Mouse (Mus musculus) right cerebral cortex, postnatal 4 days (tissue): ENCODE data around the gene Rnf135.
"Not testable (repeated sequence)": the region's sequence is repeated elsewhere in the genome, so short reads cannot be mapped to it uniquely, and the experiment has no call there.

ENCODE experiments used
- DNase-seq: peaks from one replicate; pipeline ENCODE4 v3.0.0-alpha.2; 2022

The Rnf135 gene

DNA sequence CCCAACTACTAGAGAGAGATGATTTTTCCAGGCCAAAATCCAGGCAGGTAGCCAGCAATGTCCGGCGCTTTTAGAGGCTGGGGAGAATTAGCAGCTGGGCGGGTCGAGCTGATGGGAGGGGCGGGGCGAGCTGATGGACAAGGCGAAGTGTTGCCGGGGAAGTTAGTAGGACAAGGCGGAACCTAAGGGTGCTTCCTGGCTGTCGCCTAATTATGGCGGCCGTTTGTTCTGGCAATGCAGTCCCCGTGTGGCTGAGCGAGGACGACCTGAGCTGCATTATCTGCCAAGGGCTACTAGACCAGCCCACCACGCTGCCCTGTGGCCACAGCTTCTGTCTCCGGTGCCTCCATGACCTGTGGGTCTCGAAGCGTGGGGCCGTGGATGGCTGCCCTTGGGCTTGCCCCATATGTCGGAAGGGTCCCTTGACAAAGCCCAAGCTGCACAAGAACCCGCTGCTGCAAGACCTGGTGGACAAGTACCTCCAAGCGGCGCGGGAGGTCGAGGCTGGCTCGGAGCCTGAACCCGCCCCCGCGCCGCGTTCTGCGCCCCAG lies at the start of gene Rnf135:
Gene Rnf135 (plus strand): TSS at position 147 of the 551 bp plus-strand sequence.
- DNase-seq = peak; percentile 75

DNA sequence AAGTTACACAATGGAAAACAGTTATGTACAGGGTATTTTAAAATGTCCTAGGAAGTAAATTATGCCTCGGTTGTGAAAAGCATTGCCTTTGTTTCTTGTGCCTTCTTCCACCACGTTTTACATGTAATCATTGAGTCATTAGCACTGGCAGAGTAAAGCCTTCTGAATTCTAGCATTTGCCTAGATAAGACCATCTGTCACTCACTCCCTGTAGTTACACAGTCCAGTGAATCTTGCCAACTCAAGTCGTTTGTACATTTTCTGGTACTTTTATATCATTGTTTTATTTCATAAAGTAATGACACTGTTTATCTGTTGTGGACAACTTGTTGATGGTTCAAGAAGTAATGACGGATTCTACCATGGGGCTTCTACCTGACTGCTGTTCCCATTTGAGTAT lies 48.9 kb upstream of the Rnf135 start:
- DNase-seq = no peak

DNA sequence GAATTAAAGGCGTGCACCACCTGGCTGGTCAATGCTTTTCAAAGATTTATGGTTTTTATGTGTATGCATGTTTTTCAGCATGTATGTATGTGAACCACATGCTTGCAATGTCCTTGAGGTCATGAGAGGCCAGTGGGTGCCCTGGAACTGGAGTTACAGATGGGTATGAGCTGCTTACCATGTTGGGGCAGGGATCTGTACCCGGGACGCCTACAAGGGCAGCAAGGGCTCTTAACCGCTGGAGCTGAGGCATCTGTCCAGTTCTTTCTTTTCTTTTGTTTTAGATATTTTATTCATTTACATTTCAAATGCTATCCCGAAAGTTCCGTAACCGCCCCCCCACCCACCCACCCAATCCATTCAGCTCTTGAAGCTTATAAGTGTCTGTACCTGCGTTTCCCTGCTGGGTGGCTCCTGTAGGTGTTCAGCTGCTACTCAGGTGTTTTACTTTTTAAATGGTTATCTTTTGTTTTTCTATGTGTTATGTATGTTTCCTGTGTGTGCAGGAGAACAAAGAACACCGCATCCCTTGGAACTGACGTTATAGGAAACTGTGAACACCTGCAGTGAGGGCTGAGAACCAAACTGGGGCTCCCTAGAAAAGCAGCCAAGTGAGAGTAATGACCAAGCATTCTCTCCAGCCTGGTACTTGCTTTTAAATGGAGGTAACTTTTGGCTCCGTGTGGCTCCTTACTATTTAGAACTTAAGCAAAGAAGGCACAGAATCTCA lies 47.5 kb upstream of the Rnf135 start:
- DNase-seq = no peak

DNA sequence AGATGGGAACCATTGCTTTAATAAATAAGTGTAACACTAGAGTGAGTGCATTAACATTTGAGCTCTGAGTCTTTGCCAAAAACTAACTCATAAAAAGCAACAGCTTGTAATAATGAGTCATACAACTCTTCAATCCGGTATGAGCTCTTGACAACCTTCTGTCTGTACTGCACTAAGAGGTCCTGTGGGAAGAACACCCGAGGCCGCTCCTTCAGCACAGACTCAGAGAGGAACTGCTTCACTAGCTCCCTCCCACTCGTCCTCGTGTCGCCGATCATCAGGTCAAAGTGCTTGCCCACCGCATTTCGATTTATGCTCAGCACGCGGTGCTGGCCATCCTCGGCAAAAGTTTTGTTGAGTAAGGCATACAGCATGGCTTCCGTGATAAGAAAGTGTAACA lies 46.9 kb upstream of the Rnf135 start:
- no peak for DNase-seq

DNA sequence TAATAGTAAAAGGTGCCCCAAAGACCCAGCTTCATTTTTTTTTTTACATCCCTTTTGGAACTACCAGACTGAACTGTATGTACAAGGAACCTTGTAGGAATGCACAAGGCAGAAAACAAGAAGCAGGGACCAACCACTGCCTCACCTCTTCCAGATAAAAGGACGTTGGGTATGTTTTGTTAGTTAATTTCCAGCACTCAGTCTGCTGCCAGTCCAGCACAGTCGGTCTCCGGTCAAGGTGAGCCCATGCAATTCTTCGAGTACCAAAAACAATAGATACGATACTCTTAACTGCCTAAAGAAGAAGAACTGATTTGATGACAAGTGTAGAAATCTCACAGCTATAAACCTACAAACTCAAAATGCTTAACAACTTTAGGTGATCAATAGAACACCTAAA lies 45.9 kb upstream of the Rnf135 start:
- DNase-seq = no peak

DNA sequence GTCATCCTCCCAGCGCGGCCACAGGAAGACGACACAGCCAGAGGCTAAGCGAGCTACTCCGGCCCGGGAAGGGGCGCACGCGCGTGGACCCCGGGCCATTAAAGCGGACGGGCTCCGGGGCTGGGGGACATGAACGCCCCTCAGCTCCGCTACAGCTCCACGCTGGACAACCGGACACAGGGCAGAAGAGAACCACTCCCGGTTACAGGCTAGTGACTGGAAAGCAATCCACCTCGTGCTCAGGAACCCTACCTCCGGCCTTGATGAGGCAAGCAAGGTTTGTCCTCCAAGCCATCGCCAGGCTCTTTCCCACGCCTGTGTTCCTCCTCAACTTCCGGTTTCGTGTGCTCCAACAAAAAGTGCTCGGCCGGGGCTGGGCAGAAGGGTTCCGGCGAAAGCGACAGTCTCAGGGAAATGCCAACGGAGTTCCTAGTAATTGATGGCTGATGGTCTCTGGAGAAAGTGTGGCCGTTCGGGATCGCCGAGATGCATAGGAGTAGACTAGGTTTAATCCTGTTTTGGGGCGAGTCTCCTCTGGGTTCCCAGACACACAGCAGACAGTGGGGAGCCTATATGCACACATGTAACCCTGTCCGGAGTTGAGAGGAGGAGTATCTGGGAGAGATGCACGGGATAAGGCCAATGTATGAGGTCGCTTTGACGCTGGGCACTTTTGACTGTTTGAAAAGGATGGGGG lies 41.7 kb upstream of the Rnf135 start, which contains the start of gene Tefm:
Gene Tefm (minus strand): TSS at position 351 of the 697 bp plus-strand sequence.
- DNase-seq = peak; percentile 83

DNA sequence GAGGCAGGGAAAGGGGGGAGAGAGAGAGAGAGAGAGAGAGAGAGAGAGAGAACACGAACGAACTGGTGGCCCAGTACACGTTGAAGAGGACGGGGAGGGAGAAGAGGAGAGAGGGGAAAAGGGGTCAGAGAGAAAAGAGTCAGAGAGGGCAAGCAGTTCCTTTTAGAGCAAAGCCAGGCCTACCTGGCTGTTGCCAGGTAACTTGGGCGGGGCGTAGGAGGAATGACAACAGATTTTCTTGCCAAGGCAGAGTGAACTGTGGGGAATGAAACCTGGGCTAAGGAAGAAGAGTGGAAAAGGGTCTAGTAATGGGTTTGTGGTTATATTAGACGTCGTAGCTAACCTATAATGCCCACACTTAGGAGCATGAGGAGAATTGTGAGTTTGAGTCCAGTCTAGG lies 40.8 kb upstream of the Rnf135 start:
- no peak for DNase-seq

DNA sequence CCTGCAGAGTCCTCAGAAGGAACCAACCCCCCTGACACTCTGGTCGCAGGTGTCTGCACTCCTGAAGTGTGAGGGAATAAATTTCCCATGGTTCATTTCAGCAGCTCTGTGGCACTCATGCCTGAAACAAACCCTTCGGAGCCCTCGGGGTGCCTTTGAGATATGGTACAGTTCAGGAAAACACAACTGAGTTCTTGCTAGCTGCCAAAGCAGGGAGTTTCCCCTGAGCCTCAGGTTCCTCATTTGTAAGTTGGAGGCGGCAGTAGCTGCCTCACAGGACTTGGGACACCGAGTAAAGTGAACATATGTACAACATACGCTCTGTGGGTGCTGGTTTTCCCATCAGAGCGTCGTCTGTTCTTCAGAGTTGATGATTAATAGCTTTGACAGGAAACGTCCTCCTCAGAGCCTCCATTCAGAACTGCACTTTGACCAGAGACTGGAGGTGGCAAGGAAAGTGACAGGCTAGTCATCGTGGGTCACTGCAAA lies 37.8 kb upstream of the Rnf135 start:
- DNase-seq = no peak

DNA sequence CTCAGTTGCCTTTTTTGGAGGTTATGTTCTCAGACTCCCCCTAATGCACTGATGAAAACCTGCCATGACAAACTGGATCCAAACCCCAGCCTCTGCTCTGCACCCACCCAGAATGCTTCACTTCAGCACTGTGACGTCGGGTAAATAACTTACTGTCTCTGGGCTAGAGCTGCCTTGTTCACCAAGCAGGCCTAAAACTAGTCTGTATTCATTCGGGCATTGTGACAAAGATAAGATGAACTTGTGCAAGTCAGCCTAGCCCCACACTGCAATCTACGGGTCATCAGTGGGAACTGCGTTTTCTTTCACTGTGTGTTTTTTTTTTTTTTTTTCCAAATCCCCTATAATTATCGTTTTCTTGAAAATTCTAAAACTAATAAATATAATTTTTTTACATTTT lies 35.9 kb upstream of the Rnf135 start:
- no peak for DNase-seq

DNA sequence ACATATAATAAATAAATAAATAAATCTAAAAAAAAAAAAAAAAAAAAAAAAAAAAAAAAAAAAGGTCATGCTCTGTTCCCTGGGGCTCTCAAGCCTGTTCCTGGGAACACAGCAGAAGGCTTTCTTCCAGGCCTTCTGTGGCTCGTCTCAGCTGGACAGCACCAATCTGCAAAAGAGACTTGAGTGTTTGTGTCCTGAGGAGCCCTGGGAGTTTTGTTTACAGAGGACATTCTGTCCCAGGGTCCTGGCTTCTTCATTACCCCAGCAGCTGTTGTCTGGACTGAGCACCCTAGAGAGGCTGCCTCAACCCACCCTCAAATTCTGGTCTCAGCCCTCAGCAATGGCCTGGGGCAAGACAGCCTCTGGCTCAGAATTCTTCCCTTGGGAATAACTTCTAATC lies 35.3 kb upstream of the Rnf135 start:
- no peak for DNase-seq

DNA sequence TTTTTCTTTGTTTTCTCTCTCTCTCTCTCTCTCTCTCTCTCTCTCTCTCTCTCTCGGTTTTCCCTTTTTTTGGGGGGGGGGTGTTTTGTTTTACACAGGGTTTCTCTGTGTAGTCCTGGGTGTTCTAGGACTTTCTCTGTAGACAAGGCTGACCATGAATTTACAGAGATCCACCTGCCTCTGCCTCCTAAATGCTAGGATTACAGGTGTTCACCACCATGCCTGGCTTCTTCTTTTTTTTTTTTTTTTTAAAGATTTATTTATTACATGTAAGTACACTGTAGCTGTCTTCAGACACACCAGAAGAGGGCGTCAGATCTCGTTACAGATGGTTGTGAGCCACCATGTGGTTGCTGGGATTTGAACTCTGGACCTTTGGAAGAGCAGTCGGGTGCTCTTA lies 34.7 kb upstream of the Rnf135 start:
- not testable (repeated sequence) for DNase-seq

DNA sequence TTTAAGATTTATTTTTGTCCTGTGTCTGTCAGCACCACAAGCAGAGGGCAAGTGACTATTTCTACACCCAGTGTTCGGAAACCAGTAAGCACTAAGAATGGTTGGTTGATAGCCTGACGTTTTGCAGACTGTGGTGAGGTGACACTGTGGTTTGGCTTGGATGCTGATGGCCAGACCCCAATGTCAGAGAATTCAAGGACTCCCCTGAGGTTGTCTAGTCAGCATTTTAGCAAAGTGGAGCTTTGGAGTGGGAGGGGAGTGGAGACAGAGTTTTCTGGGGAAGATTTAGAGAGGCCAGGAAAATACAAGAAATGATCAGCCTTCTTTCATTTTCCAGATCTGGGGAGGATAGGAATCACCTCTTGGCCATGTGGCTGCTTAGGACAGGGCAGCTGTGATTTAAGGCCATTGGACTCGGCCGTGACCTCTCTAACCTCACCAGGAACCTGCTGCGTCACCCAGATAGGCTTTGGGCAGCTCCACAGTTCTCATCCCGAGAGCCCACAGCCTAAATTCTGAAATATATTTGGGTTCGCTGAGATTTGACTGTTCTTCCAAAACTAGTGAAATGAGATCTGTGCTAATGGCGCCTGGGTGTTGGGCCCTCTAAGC lies 34.1 kb upstream of the Rnf135 start:
- no peak for DNase-seq

DNA sequence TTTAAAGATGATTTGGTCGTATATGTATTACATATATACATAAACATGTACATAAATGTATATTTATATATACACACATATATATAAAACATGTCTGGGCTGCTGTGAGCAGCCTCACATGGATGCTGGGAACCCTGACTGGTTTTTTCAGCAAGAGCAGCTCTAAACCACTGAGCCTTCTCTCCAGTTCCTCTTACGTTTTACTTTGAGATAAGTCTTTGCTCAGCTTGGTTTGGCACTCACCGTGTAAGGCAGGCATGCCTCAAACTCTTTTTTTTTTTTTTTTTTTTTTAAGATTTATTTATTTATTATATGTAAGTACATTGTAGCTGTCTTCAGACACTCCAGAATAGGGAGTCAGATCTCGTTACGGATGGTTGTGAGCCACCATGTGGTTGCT lies 33.1 kb upstream of the Rnf135 start:
- no peak for DNase-seq

DNA sequence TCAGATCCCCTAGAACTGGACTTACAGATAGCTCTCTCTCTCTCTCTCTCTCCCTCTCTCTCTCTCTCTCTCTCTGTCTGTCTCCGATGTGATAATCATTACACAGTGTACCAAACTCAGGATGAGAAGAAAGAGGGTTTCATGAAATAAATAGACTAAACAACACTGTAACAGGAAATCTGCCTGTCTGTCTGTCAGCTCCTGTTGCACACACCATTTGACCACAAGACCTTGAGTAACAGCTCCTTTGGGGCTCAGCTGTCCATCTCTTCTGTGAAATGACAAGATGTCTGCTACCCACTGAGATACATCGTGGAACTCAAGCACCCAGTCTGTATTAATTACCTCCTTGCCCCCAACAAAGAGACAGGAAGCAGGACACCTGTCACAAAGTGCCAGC lies 32.1 kb upstream of the Rnf135 start:
- DNase-seq = no peak

DNA sequence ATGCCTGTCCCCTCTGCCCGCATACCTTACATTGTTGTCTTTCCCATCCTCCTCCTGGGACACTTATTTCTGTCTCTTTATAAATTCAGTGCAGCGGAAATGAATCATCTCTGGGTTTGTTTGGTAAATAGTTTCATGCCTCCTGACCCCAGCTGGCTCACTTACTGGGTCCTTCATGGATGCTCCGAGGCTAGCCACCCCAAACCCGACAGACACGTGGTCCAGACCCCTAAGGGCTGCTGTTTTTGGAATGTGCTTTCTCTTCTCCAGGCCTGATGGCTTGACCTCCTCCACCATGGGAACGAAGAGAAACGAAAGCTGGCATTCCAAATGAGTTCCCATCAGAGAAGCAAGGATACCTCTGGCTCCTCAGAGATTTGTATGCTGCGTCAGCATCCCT lies 31.3 kb upstream of the Rnf135 start:
- no peak for DNase-seq

DNA sequence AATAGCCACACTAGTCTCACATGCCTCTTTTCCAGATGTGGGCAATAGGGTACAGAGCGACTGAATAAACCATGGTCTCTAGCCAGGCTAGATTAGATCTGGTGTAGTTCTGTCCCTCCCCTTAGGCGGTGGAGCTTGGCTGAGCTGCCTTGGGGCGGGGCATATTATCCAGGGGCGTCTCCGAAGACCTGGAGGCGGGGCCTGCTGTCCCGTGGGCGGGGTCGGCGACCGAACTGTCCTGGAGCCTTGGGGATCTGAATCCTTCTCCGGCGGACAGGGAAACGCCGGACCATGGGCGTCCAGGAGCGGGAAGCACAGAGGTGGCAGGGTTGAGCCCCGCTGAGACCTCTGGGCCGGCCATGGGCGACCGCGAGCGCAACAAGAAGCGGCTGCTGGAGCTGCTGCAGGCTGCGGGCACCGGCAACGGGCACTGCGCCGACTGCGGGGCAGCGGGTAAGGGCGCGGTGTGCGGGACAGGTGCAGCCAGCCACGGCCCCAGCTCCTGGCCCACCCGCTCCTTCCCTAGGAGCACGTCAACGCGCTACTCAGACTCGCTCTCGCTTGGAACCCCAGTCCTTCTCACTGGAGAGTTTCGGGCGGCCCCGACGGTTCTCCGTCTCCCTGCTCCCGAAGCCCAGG lies 29.7 kb upstream of the Rnf135 start, which contains the start of gene Adap2:
Gene Adap2 (plus strand): TSS at position 249 of the 639 bp plus-strand sequence.
- DNase-seq = peak; percentile 54

DNA sequence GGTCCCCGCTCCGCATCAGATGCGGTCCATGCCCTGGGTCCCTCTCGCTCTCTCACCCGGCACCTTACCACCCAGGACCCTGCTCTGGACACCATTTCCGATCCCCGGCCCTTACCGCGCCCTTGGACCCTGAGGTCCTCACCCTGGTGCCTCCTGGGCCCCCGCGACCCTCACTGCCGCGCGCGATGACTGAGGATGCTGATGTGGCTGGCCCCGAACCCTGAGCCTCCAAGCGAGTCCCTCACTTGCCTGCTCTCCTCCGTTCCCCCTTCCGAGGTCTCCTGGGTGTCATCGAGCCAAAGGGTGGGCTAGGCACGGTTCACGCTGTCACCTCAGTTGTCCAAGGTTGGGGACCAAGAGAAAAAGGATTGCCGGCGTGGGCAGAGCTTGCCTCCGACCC lies 29.1 kb upstream of the Rnf135 start:
- no peak for DNase-seq

DNA sequence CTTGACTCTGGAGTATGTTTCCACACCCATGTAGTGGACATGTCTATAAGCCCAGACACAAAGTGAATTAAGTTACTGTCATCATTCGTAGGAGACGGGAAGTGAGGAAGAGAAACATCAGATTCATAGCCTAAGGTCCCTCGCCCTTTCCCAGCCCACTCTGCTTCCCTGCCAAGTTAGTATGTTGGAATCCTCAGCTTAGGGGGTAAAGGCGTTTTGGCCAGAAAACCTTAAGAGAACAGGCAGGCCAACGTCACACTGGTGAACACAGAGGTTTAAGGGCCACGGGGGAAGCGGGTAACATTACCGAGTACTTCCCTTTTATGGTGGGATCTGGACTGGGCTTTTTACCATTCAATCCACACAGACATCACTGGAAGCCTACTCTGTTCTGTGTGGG lies 28.1 kb upstream of the Rnf135 start:
- no peak for DNase-seq

DNA sequence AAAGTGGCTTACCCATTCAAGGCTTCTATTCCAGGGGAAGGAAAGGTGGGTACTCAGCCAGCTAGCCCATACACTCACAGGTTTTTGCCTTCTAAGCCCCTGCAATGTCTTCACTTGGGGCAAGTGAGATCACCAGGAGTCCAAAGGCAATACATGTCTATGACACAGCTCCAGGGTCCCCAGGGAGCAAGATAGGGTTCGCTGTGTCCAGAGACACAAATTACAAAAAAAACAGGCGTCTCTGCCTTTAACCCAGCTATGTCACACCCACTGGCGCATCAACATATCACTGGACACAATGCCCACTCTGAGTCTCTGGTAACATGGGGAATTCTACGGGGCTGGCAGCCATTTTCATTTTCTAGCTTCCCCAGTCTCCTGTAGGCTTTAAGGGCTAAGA lies 27.7 kb upstream of the Rnf135 start:
- DNase-seq = no peak

DNA sequence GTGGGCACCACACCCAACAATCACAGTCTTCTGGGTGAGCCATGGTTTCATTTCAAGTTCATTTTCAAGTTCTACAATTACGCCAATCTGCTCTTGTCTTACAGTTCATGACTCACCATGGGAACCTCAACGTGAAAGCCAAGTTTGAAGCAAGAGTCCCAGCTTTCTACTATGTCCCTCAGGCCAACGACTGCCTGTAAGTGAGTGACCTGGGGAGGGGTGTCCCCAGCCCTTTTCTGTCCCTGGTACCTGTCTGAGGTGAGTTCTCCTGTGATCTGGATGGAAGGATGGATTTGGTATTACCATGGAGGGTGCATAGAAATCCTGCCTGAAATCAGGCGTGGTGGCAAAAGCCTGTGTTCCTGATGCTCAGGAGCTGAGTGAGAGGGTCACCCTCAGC lies 26.8 kb upstream of the Rnf135 start:
- no peak for DNase-seq

DNA sequence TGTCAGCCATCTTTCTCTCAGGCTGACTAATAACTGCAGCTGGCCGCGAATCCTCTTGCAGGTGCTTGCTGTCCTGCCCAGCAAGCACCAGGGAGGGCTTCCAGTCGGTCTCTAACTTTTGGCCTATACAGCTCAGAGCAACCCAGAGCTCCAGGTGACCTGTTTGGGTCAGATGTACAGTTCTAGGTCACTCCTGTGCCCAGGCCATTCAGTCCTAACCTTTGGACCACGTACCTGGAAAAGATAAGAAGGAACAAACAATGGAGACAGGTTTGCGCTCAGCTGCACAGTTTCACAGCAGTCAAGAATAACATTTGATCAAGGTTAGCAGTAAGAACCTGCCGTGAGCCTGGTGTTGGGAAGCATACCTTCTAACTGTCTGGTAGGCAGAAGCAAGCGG lies 24.6 kb upstream of the Rnf135 start:
- no peak for DNase-seq

DNA sequence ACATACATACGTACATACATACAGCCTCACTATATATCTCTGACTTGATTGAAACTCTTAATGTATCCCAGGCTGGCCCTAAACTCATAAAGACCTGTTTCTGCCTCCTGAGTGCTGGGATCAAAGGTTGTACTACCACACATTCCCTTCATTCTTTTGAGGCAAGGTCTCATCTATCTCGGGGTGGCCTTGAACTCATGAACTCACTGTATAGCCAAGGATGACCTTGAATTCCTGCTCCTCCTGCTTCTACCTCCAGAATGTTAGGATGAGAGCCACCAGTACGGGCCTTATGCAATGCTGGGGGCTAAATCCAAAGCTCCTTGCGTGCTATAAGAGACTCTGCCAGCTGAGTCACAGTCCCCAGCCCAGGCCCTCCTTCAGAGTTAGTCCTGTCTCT lies 22.6 kb upstream of the Rnf135 start:
- DNase-seq = no peak
